Mouse (Mus musculus): ENCODE data around the gene Tubb4a.

Gene Tubb4a

DNA sequence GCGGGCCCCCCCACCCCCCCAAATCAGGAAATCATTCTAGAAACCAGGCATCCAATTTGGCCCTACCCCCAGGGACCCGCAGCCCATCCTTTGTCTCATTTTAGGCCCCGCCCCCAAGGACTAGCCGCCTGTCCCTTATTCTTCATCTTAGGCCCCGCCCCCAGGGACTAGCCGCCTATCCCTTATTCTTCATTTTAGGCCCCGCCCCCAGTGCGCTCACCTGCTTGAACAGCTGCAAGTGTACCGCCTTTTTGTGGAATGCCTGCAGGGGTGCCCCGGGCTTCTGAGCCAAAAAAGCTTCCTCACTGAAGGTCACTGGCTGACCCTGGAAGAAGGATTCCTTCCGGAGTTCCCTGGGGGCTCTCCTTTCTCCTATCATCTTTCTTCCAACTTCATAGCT lies 16.9 kb downstream of the Tubb4a start:
- POLR2A ChIA-PET = interaction anchor here (0.5 to 2.4 kb wide), 29 partner anchors 8 to 931 kb away, joined by 3 to 22 read pairs (median 4); partner anchors contain the start of genes Khsrp (in 3 of the 4), Gm17949 (in 2 of the 4), Gtf2f1 (in 2 of the 4) and Slc25a23 (in 2 of the 4)
- CTCF ChIA-PET = interaction anchor here (0.6 to 2.4 kb wide), 11 partner anchors 10 to 313 kb away, joined by 3 to 12 read pairs (median 6); partner anchors contain the start of genes Slc25a23 (in 2 of the 4), Dus3l (in 1 of the 4) and Nrtn (in 1 of the 4)

DNA sequence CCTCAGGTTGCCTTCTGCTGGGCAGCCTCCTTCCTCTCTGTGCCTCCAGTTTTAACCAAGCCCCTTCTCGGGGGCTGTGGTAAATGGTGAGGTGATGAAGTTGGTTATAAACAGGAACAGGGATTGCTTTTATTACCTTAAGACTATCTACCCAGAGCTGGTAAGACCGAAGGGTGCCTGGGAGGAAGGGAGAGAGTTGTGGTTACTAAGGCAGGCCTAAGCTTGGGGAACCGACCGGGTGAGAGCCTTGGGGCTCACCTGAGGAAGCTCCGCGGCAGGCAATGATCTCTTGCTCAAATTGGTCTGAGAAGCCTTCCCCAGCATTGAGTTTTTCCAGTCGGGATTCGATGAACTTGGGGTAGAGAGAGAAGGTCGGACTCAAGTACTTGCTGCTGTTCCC lies 17.3 kb downstream of the Tubb4a start:
- ChIA-PET POLR2A (interaction anchor here (0.6 to 2.4 kb wide), 24 partner anchors 9 to 353 kb away, joined by 3 to 22 read pairs (median 4); partner anchors contain the start of genes Gm17949 (in 2 of the 4), Gtf2f1 (in 2 of the 4), Khsrp (in 2 of the 4) and Slc25a23 (in 2 of the 4)), CTCF (interaction anchor here in 3 of 4 experiments (0.7 to 2.4 kb wide), 8 partner anchors 10 to 313 kb away, joined by 3 to 12 read pairs (median 6); partner anchors contain the start of genes Slc25a23 (in 2 of the 3) and Nrtn (in 1 of the 3))

DNA sequence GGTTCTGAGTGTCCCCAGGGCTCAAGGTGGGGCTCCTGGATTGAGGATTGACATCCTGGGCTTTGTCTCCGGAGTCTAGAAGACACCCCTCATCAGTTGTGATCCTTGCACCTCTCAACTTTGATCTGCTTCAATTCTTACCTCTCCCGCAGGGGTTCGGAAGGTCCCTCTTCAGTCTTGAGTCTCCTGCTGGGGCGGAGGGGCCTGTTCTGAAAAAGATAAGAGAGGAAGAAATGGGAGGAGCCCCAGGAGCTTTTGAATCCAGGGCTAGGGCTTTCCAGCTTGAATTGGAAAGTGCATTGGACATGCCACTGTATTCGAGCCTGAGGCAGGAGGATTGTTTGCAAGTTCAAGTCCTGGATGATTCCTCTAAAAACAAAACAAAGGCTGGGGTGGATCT lies 20.7 kb downstream of the Tubb4a start:
- POLR2A ChIA-PET = interaction anchor here in 1 of 4 experiments (0.6 to 1.1 kb wide), 3 partner anchors 35 to 1026 kb away, joined by 3 to 4 read pairs (median 3); partner anchors contain the start of gene Khsrp
- CTCF ChIA-PET = interaction anchor here in 1 of 4 experiments (0.6 kb wide), 1 partner anchor 13 kb away, joined by 3 read pairs; no protein-coding TSS in a partner anchor

DNA sequence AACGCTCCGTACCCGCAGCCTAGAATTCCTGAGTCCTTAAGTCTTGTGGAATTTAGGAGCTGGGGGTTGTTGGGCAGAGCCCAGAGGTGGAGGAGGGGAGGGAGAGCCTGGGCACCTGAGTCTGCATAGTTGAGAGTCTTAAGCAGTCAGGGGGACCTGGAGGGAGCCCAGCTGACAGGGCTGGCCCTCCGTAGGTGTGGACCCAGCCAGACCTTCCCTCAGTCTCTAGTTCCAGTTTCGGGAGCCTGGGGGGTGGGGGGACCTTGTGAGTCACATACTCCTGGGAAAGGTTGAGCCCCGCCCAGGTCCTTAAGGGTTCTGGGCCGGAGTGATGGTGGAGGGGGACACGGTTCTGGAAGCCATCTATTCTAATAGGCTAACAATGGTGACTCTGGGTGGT lies 24.6 kb downstream of the Tubb4a start:
- ChIA-PET CTCF (interaction anchor here in 2 of 4 experiments (0.6 to 0.9 kb wide), 3 partner anchors 33 to 285 kb away, joined by 3 to 11 read pairs (median 3); no protein-coding TSS in a partner anchor), POLR2A (interaction anchor here in 2 of 4 experiments (0.5 to 5.9 kb wide), 9 partner anchors 8 to 346 kb away, joined by 3 to 78 read pairs (median 5); partner anchors contain the start of gene Khsrp (in 2 of the 2))

DNA sequence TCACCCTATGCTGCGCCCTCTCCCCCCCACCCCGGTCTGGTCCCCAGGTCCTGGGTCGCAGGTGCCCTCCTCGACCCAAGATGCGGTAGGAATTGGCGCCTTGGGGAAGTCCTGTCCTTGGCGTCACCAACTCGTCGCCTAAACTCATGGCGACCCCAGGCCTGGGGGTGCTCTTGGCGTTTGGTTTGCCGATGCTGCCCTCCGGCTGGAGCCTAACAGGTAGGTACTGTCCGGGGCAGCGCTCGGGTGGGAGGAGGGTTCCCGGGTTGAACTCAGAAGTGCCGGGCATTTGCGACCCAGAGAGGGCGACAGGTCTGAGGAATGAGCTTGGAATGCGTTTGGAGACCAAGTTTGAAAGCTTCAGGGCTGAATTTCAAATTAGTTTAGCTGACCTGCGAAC lies 25.0 kb downstream of the Tubb4a start:
- POLR2A ChIA-PET = interaction anchor here in 2 of 4 experiments (0.7 to 5.9 kb wide), 8 partner anchors 9 to 273 kb away, joined by 3 to 78 read pairs (median 6); partner anchors contain the start of gene Khsrp (in 2 of the 2)
- CTCF ChIA-PET = interaction anchor here in 3 of 4 experiments (0.6 to 0.9 kb wide), 3 partner anchors 33 to 285 kb away, joined by 3 to 5 read pairs (median 3); no protein-coding TSS in a partner anchor

DNA sequence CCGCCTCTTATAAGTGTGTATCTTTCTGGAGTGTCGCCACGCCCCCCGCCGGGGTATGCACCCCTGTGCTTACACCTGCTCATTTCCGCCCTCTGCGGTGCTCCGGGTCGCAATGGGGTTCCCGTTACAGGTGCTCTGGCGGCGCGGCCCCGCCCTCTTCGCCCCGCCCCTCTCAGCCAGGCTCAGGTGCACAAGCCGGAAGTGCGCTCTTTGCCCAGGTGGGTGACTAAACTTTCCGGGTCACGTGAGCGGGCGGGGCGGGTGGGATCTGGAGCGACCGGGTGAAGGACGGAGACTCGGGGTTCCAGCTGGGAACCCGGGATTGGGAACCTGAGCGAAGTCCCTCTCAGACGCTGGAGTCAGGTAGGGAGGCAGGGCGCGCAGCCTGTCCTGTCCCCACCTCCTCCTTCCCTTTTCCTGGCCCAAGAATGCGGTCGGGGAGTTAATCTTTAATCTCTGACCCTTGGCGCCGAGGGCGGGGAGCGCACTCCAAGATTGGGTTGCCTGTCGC lies 25.5 kb downstream of the Tubb4a start:
- POLR2A ChIA-PET = interaction anchor here in 2 of 4 experiments (1.2 to 5.9 kb wide), 8 partner anchors 8 to 297 kb away, joined by 3 to 78 read pairs (median 10); partner anchors contain the start of genes Khsrp (in 2 of the 2), Dus3l (in 1 of the 2), Gm17949 (in 1 of the 2) and Gtf2f1 (in 1 of the 2)

DNA sequence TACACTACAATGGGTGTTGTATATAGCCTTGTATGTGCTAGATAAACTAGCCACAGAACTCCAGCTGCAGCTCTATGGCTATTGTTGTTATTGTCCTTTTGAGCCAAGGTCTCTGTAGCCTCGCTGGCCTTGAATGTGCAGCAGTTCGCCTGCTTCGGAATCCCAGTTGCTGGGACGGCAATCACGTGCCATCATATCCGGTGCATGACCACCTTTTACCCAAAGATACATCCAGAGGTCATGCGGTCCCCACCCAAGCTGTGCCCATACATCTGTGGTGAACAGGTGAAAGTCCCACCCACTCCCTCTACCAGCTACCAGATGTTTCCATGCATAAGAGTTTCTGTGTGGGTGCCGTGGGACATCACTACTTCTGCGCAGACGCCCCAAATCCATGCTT lies 26.5 kb downstream of the Tubb4a start:
- CTCF ChIA-PET = interaction anchor here (0.6 to 2.2 kb wide), 37 partner anchors 9 to 737 kb away, joined by 3 to 15 read pairs (median 5); partner anchors contain the start of genes Alkbh7 (in 2 of the 4), Gpr108 (in 1 of the 4) and Khsrp (in 1 of the 4)
- POLR2A ChIA-PET = interaction anchor here (0.6 to 5.9 kb wide), 47 partner anchors 9 to 449 kb away, joined by 3 to 78 read pairs (median 6); partner anchors contain the start of genes Gm17949 (in 3 of the 4), Gtf2f1 (in 3 of the 4), Khsrp (in 3 of the 4) and Alkbh7 (in 2 of the 4)

More for the DNA sequence above, 25.5 kb downstream of the Tubb4a start:
- CTCF ChIA-PET = interaction anchor here in 3 of 4 experiments (0.6 to 1.7 kb wide), 3 partner anchors 12 to 284 kb away, joined by 3 to 7 read pairs (median 5); no protein-coding TSS in a partner anchor

DNA sequence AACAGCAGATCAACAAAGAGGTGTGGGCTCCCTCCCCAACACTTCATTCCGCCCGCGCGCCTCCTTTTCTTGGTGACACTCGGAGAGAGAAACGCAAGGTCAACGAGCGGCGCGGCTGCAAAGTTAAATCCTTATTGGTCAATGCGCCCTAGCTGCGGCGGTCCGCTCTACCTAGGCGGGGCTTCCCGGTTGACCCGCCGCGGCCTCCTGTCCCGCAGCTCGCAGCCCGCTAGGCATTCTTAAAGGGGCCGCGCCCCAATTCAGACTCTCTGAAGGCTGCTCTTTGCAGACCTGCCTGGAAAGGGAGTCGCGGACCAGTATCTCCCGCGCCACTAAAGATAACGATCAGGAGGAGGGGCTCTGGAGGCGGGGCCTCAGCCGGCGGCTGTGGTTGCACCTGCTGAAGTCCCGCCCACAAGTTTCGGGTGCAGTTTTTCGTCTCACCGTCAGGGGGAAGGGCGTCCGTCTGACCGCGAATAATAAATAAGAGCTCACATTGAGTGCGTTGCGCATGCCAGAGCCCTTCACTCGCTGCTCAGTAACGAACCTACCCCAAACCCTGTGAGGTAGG lies 27.3 kb downstream of the Tubb4a start:
- ChIA-PET POLR2A (interaction anchor here (0.6 to 5.9 kb wide), 55 partner anchors 9 to 1007 kb away, joined by 3 to 78 read pairs (median 6); partner anchors contain the start of genes Gm17949 (in 3 of the 4), Gtf2f1 (in 3 of the 4), Khsrp (in 3 of the 4) and Alkbh7 (in 2 of the 4)), CTCF (interaction anchor here (0.6 to 2.2 kb wide), 41 partner anchors 9 to 736 kb away, joined by 3 to 15 read pairs (median 5); partner anchors contain the start of genes Alkbh7 (in 2 of the 4), Gpr108 (in 1 of the 4), Khsrp (in 1 of the 4) and Lonp1 (in 1 of the 4))

DNA sequence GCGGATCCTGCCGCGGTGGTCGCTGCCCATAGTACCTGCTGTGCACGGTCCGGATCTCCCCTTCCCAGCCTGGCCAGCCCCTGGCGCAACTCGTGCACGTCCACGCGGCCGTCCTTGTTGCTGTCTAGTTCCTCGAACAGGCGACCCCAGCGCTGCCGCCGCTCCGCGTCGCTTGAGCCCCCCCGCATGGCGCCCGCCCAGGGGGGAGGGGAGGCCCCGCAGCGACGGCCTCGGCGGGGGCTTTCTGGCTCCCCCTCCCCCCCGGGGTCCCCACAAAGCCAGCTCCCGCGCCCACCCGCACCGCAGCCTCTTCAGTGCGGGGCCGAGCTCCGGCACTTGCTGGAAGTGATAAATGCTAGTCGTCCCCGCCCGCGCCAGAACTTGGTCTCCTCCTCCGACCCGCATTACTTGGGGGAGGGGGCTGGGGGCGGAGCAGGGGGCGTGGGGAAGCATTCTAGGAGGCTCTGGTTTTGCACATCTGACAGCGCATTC lies 28.1 kb downstream of the Tubb4a start, which contains the start of gene Slc25a23:
Gene Slc25a23, minus strand, starts transcription at position 378 of the 492 bp plus-strand sequence.
- ChIA-PET CTCF (interaction anchor here in 3 of 4 experiments (0.6 to 2.2 kb wide), 18 partner anchors 8 to 433 kb away, joined by 3 to 15 read pairs (median 7); partner anchors contain the start of genes Khsrp (in 1 of the 3) and Lonp1 (in 1 of the 3)), POLR2A (interaction anchor here (0.6 to 5.9 kb wide), 40 partner anchors 8 to 1006 kb away, joined by 3 to 78 read pairs (median 6); partner anchors contain the start of genes Khsrp (in 3 of the 4), Alkbh7 (in 2 of the 4), Clpp (in 2 of the 4) and Gm17949 (in 2 of the 4))

DNA sequence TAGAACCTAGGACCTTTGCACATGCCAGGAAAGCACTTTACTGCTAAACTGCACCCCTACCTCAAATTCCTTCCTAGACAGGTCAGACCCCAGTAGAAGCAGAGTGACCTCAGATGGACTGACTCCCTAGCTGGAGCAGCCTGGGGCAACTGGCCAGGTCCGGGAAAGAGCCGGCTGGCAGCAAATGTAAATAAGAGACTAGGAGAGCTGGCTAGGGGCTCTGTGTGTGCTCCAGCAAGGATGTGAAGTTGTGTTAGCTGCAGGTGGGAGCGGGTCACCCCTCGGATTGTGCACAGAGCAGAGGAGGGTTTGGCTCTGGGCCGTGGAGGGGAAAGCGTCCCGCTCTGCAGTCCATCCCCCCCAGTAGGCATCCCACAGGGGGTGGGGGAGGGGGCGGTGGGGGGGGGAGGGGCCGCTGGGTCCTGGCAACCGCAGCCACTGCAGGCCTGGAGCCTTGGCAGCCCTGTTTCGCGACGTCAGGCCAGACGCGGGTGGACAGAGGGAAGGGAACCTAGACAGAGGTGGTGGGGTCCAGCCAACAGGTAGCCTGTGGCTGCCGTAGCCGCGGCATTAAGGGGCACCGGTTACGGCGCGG lies 28.6 kb downstream of the Tubb4a start, which contains the start of gene Crb3:
Gene Crb3, plus strand, starts transcription at position 215 of the 595 bp plus-strand sequence.
- ChIA-PET POLR2A (interaction anchor here (0.6 to 5.9 kb wide), 16 partner anchors 7 to 754 kb away, joined by 3 to 78 read pairs (median 6); partner anchors contain the start of genes Khsrp (in 3 of the 4), Clpp (in 2 of the 4), Gm17949 (in 1 of the 4) and Gtf2f1 (in 1 of the 4)), CTCF (interaction anchor here in 2 of 4 experiments (1.2 to 2.2 kb wide), 4 partner anchors 20 to 108 kb away, joined by 3 to 12 read pairs (median 6); no protein-coding TSS in a partner anchor)

DNA sequence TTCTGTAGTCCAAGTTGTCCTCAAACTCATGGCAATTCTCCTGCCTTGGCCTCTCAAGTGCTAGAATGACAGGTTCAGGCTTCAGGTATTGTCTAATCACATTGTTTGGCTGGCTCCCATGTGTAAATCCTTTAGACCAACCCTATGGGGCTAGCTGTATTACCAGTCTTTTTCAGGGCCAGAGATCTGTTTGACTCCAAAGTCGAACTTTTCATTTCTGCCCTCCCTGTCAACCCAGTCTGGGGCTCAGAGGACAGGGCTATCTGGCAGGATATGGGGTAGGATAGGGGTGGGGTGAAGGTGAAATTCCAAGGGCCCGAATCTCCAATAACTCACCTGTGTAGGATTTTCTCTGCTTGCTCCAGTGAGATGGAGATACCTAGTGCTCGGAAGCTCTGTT lies 31.3 kb downstream of the Tubb4a start:
- ChIA-PET CTCF (interaction anchor here in 1 of 4 experiments (0.8 to 1.3 kb wide), 2 partner anchors 40 to 94 kb away, joined by 4 to 6 read pairs; no protein-coding TSS in a partner anchor), POLR2A (interaction anchor here in 2 of 4 experiments (0.7 to 1.3 kb wide), 4 partner anchors 15 to 143 kb away, joined by 3 to 6 read pairs (median 4); partner anchors contain the start of gene Khsrp (in 1 of the 2))

DNA sequence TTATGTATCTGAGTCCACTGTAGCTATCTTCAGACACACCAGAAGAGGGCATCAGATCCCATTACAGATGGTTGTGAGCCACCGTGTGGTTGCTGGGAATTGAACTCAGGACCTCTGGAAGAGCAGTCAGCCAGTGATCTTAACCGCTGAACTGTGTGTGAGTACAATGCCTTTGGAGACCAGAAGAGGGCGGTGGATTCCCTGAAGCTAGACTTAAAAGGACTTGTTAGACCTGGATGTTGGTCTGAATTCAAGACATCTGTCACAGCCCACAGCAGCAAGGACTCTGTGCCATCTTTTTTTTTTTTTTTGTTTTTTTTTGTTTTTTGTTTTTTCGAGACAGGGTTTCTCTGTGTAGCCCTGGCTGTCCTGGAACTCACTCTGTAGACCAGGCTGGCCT lies 35.9 kb downstream of the Tubb4a start:
- ChIA-PET POLR2A (interaction anchor here in 3 of 4 experiments (0.6 to 6.9 kb wide), 17 partner anchors 8 to 353 kb away, joined by 3 to 42 read pairs (median 4); partner anchors contain the start of genes Khsrp (in 2 of the 3), Slc25a23 (in 2 of the 3) and Dus3l (in 1 of the 3)), CTCF (interaction anchor here (0.5 to 3.6 kb wide), 28 partner anchors 9 to 1075 kb away, joined by 3 to 15 read pairs (median 3); partner anchors contain the start of genes Alkbh7 (in 3 of the 4), Khsrp (in 2 of the 4), Slc25a23 (in 1 of the 4) and Slc25a41 (in 1 of the 4))

DNA sequence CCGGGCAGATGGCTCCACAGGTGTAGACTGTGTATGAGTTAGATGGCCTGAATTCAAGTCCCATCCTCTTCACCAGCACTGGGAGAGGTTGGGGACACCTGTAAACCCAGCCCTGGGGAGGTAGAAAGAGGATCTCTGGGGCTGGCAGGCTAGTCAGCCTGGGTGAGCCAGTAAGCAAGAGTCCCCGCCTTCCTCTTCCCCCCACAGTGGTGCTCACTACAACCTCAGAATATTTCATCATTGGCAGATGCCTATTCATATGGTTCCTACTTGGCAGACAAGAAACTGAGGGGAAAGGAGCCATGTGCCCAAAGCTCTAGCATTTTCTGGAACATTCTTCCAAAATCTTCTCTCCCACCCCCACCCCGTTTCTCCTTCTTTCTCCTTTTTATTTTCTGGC lies 38.8 kb downstream of the Tubb4a start:
- POLR2A ChIA-PET = interaction anchor here in 3 of 4 experiments (0.7 to 6.9 kb wide), 7 partner anchors 11 to 985 kb away, joined by 3 to 42 read pairs (median 4); partner anchors contain the start of genes Khsrp (in 1 of the 3) and Slc25a23 (in 1 of the 3)
- CTCF ChIA-PET = interaction anchor here in 2 of 4 experiments (0.8 to 1.0 kb wide), 3 partner anchors 10 to 286 kb away, joined by 3 to 4 read pairs (median 3); no protein-coding TSS in a partner anchor

DNA sequence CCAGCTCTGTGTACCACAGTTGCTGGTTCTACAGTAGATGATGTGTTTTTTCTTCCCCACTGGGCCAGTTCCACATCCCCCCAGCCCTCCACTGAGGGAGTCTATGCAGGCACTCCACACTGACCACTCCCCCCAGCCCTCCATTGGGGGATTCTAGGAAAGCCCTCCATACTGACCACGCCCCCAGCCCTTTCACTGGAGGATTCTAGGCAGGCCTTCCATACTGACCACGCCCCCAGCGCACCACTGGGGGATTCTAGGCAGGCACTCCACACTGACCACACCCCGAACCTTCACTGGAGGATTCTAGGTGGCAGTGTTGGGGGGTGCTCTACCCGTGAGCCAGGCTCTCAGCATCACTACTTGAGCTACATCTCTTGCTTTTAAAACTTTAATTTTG lies 40.2 kb downstream of the Tubb4a start:
- POLR2A ChIA-PET = interaction anchor here in 3 of 4 experiments (0.8 to 6.9 kb wide), 5 partner anchors 9 to 50 kb away, joined by 3 to 42 read pairs (median 3); partner anchors contain the start of genes Alkbh7 (in 1 of the 3) and Khsrp (in 1 of the 3)
- CTCF ChIA-PET = interaction anchor here in 1 of 4 experiments (1.0 kb wide), 1 partner anchor 9 kb away, joined by 3 read pairs; no protein-coding TSS in a partner anchor

DNA sequence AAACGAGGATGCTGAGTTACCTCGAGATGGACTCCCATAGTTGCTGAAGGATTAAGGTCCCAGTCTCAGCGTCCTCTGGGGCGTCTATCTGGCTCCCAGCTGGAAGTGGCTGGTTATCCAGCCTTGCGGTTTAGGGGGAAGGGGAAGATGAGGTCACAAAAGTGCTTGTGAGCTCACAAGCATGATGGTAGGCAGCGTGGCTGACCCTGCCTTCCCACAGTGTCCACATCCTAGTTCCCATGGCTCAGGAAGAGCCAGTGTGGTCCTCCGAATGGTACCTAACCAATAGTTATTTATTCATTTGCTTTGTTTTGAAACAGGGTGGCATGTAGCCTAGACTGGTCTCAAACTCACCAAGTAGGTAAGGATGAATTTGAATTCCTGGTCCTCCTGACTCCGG lies 46.0 kb downstream of the Tubb4a start, which contains the start of gene Slc25a41:
Gene Slc25a41, minus strand, starts transcription at position 101 of the 400 bp plus-strand sequence.
- ChIA-PET POLR2A (interaction anchor here in 3 of 4 experiments (1.0 to 3.7 kb wide), 6 partner anchors 9 to 31 kb away, joined by 3 to 28 read pairs (median 4); partner anchors contain the start of genes Gtf2f1 (in 2 of the 3), Khsrp (in 2 of the 3), Crb3 (in 1 of the 3) and Gm17949 (in 1 of the 3)), CTCF (interaction anchor here in 2 of 4 experiments (0.6 to 1.2 kb wide), 4 partner anchors 10 to 90 kb away, joined by 3 to 6 read pairs (median 3); partner anchors contain the start of gene Khsrp (in 1 of the 2))

Data from embryonic stem cell, embryonic (primary cell).